Mouse (Mus musculus): ENCODE data around the gene Flywch1. TPM values are rescaled to one million over a fixed set of nuclear protein-coding genes. Genes with fewer than 3 reads are reported as not detected.

Flywch1 gene
- total and polyA plus RNA-seq, 3 experiments: 25.9 to 40.1 (median 39.4) TPM

DNA sequence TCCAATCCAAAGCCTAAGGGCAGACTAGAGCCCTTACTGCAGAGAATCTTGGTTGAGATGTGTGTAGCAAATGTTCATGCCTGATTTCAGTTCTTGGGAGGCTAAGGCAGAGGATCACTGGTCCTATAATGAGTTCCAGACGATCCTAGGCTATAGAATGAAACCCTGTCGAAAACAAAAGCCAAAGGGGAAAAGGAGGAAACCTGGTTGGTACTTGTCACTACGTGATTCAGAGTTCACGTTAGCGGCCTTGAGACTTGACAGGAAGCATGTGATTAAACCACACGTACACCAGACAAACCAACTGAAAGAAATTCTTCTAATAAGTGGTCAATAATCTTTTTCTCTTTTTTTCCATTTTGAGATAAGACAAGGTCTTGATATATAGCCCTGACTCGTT lies 25.9 kb upstream of the Flywch1 start:
- DNase-seq: no peak
- 54% methylated on average over 7 of the region's 7 CpGs for WGBS
- TF ChIP-seq EP300 (IDR thresholded peaks at IDR 0.05; ENCODE audit: insufficient read depth, low read depth, low read length) (no peak), POLR2A (IDR thresholded peaks at IDR 0.05; ENCODE audit: insufficient read depth, low read depth, low read length) (no peak), CTCF (IDR thresholded peaks at IDR 0.05) (no peak)
- no peaks in the 10 kb centered on the region for H3K36me3 ChIP-seq (ENCODE audit: control insufficient read depth, insufficient read depth, low read length)
- H3K4me1 ChIP-seq (ENCODE audit: control insufficient read depth, insufficient read depth, low read length): 0 out of 2 replicates have a peak, but pooled peaks cover 1% of the 10 kb centered on the region
- H3K27me3 ChIP-seq (ENCODE audit: control insufficient read depth, insufficient read depth, low read length): no peaks in the 10 kb centered on the region
- no peaks in the 10 kb centered on the region for H3K79me2 ChIP-seq (replicated peaks; ENCODE audit: control insufficient read depth, insufficient read depth, low read length)
- intact Hi-C loops (cut with DNase I): no loop called here
- H3K27ac ChIP-seq: no peak overlapping the region
- H3K4me3 ChIP-seq: no peak overlapping the region
- H3K9ac ChIP-seq (ENCODE audit: low read depth, low read length): no peak overlapping the region

DNA sequence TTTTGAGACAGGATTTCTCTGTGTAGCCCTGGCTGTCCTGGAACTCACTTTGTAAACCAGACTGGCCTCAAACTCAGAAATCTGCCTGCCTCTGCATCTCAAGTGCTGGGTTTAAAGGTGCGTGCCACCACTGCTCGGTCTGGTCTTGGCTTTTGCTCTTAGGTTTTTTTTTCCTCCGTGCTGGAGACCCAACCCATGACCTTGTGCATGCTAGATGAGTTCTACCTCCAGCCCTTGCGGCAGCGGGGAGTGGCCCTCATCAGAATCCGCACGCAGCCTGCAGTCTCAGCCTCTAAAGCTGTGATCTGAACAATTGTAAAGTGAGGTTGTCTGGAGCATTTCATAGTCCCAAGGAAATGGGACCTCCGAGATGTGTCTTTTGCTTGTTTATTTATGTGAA lies 23.9 kb upstream of the Flywch1 start:
- Histone ChIP-seq H3K4me3 (no peak overlapping the region), H3K9ac (ENCODE audit: low read depth, low read length) (no peak overlapping the region), H3K36me3 (ENCODE audit: control insufficient read depth, insufficient read depth, low read length) (no peaks in the 10 kb centered on the region), H3K4me1 (ENCODE audit: control insufficient read depth, insufficient read depth, low read length) (peaks cover 5% of the 10 kb centered on the region), H3K27ac (no peak overlapping the region), H3K27me3 (ENCODE audit: control insufficient read depth, insufficient read depth, low read length) (no peaks in the 10 kb centered on the region), H3K79me2 (replicated peaks; ENCODE audit: control insufficient read depth, insufficient read depth, low read length) (no peaks in the 10 kb centered on the region)
- 95% methylated on average over 8 of the region's 8 CpGs for WGBS
- TF ChIP-seq CTCF (IDR thresholded peaks at IDR 0.05): no peak
- TF ChIP-seq POLR2A (IDR thresholded peaks at IDR 0.05; ENCODE audit: insufficient read depth, low read depth, low read length): no peak
- TF ChIP-seq EP300 (IDR thresholded peaks at IDR 0.05; ENCODE audit: insufficient read depth, low read depth, low read length): no peak
- intact Hi-C loops (cut with DNase I): no loop called here
- no peak for DNase-seq

DNA sequence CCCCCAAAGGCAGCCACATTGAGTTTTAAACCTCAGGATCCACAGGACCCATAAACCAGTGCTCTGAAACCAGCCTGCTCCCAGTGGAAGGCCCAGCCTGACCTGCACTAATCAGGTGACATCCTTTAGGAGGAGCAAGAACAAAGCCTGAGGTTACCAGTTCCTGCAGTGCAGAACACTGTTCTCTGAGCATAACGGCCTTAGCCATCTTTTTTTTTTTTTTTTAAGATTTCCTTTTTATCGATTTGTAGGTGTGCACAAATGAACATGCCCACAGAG lies 19.6 kb upstream of the Flywch1 start:
- intact Hi-C loops (cut with DNase I): no loop called here
- H3K9ac ChIP-seq (ENCODE audit: low read depth, low read length): peak overlapping the region; percentile 83; the same call in 1 of the 2 replicates
- 34% methylated on average over 2 of the region's 2 CpGs for WGBS
- H3K27me3 ChIP-seq (ENCODE audit: control insufficient read depth, insufficient read depth, low read length): no peaks in the 10 kb centered on the region
- H3K79me2 ChIP-seq (replicated peaks; ENCODE audit: control insufficient read depth, insufficient read depth, low read length): no peaks in the 10 kb centered on the region
- TF ChIP-seq EP300 (IDR thresholded peaks at IDR 0.05; ENCODE audit: insufficient read depth, low read depth, low read length) (no peak), CTCF (IDR thresholded peaks at IDR 0.05) (no peak), POLR2A (IDR thresholded peaks at IDR 0.05; ENCODE audit: insufficient read depth, low read depth, low read length) (no peak)
- peaks cover 6% of the 10 kb centered on the region for H3K4me1 ChIP-seq (ENCODE audit: control insufficient read depth, insufficient read depth, low read length)
- H3K4me3 ChIP-seq: no peak overlapping the region; the same call in 1 of the 2 replicates
- H3K36me3 ChIP-seq (ENCODE audit: control insufficient read depth, insufficient read depth, low read length): no peaks in the 10 kb centered on the region
- DNase-seq: no peak
- H3K27ac ChIP-seq: no peak overlapping the region; the same call in 1 of the 2 replicates

DNA sequence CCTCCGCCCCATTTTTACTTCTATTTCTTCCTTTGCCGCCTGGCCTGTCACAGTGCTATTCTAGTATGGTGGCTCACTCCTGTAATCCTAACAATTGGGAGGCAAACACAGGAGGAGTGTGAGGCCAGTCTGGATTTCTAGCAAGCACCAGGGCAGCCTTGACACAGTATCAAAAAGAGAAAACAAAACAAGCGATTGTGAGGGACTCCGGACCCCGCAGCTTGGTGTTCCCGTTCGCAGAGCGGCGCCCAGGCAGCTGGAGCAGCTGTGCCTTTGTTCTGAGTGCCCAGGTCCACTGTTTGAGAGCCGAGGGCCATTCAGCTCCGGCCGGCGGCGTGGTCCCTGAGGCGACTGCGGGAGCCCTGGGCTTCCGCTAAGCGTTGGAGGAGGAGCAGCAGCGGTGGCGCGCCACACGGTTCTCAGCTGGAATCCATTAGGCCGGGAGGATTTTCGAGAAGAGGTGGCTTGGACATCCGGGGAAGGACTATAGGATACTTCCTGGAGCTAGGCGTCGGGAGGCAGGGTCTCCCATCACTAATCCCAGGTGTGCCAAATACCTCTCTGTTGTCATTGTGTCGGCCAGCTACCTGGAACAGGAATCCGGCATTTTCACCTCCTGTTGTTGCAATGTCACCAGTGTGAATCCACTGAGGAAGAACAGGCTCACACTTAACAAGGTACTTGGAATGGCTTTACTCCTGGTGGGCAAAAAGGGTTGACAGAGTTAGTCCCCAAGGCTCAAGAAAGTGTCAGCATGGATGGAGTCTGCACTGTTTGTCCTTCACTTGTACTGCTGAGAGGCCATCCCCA lies 19.1 kb upstream of the Flywch1 start, which contains the start of gene Srrm2:
Gene Srrm2 (plus strand): TSS at position 264 of the 810 bp plus-strand sequence.
- intact Hi-C loops (cut with DNase I): no loop called here
- peak; percentile 70 to 76 for DNase-seq
- TF ChIP-seq CTCF (IDR thresholded peaks at IDR 0.05): peak; percentile 18
- TF ChIP-seq POLR2A (IDR thresholded peaks at IDR 0.05; ENCODE audit: insufficient read depth, low read depth, low read length): peak; percentile 65
- TF ChIP-seq EP300 (IDR thresholded peaks at IDR 0.05; ENCODE audit: insufficient read depth, low read depth, low read length): no peak
- peak within 1 kb of the TSS; percentile 73 for H3K27ac ChIP-seq
- H3K79me2 ChIP-seq (replicated peaks; ENCODE audit: control insufficient read depth, insufficient read depth, low read length): no peaks in the 10 kb centered on the region
- H3K4me3 ChIP-seq: peak within 1 kb of the TSS; percentile 63
- no peaks in the 10 kb centered on the region for H3K27me3 ChIP-seq (ENCODE audit: control insufficient read depth, insufficient read depth, low read length)
- H3K36me3 ChIP-seq (ENCODE audit: control insufficient read depth, insufficient read depth, low read length): no peaks in the 10 kb centered on the region
- WGBS: 4% methylated on average over 29 of the region's 29 CpGs
- peaks cover 6% of the 10 kb centered on the region for H3K4me1 ChIP-seq (ENCODE audit: control insufficient read depth, insufficient read depth, low read length)
- H3K9ac ChIP-seq (ENCODE audit: low read depth, low read length): peak within 1 kb of the TSS; percentile 83

DNA sequence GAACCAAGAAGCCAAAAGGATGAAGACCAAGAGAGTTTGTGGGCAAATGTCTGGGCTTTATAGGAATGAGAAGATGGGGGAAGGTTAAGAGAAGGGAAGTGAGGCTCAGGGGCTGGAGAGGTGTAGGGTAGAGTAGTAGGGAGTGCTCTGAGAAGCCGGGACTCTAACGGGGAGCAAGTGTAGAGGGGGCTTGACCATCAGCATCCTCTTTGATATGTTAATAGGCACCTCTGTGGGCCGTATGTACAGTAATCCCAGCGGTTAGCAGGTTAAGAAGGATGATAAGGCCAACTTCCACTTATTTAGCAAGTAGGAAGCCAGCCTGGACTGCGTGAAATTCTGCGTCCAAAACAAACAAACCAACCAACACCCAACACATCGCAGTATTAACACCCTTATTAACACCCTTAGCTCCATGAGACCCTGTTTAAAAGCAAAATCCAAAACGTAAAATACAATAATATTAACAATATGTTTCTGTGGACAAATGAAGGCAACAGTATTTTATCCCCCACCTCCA lies 18.4 kb upstream of the Flywch1 start:
- Histone ChIP-seq H3K36me3 (ENCODE audit: control insufficient read depth, insufficient read depth, low read length) (no peaks in the 10 kb centered on the region), H3K79me2 (replicated peaks; ENCODE audit: control insufficient read depth, insufficient read depth, low read length) (no peaks in the 10 kb centered on the region), H3K27me3 (ENCODE audit: control insufficient read depth, insufficient read depth, low read length) (no peaks in the 10 kb centered on the region), H3K9ac (ENCODE audit: low read depth, low read length) (peak overlapping the region; percentile 83), H3K27ac (peak overlapping the region; percentile 73), H3K4me1 (ENCODE audit: control insufficient read depth, insufficient read depth, low read length) (peaks cover 6% of the 10 kb centered on the region), H3K4me3 (peak overlapping the region; percentile 63)
- no peak for DNase-seq
- 27% methylated on average over 8 of the region's 8 CpGs for WGBS
- intact Hi-C loops (cut with DNase I): loop anchor here (5.0 kb wide), 1 partner anchor 43 kb away; the partner anchor contains the start of gene Kremen2
- TF ChIP-seq CTCF (IDR thresholded peaks at IDR 0.05): no peak
- no peak for TF ChIP-seq POLR2A (IDR thresholded peaks at IDR 0.05; ENCODE audit: insufficient read depth, low read depth, low read length)
- no peak for TF ChIP-seq EP300 (IDR thresholded peaks at IDR 0.05; ENCODE audit: insufficient read depth, low read depth, low read length)

DNA sequence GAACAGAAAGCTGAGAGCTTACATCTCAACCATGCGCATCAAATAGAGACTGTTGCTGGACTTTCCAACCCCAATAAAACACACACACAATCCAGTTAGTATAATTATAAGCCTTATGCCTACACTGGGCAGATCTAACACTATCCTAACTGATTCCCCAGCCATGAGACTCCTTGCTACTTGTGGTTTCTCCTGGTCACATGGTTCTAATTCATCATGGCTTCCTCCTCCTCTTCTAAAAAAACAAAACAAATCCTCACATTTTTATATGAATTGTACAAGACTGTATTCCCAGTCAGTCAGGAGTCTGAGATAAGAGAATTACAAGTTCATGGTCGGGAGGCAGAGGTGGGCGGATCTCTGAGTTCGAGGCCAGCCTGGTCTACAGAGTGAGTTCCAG lies 17.6 kb upstream of the Flywch1 start:
- intact Hi-C loops (cut with DNase I): loop anchor here (5.0 kb wide), 1 partner anchor 42 kb away; the partner anchor contains the start of gene Kremen2
- DNase-seq: no peak
- TF ChIP-seq EP300 (IDR thresholded peaks at IDR 0.05; ENCODE audit: insufficient read depth, low read depth, low read length): no peak
- TF ChIP-seq POLR2A (IDR thresholded peaks at IDR 0.05; ENCODE audit: insufficient read depth, low read depth, low read length): no peak
- no peak for TF ChIP-seq CTCF (IDR thresholded peaks at IDR 0.05)
- H3K79me2 ChIP-seq (replicated peaks; ENCODE audit: control insufficient read depth, insufficient read depth, low read length): no peaks in the 10 kb centered on the region
- no peak overlapping the region for H3K9ac ChIP-seq (ENCODE audit: low read depth, low read length)
- H3K4me3 ChIP-seq: no peak overlapping the region
- WGBS: 94% methylated on average over 4 of the region's 4 CpGs
- H3K36me3 ChIP-seq (ENCODE audit: control insufficient read depth, insufficient read depth, low read length): no peaks in the 10 kb centered on the region
- H3K4me1 ChIP-seq (ENCODE audit: control insufficient read depth, insufficient read depth, low read length): peaks cover 6% of the 10 kb centered on the region
- H3K27me3 ChIP-seq (ENCODE audit: control insufficient read depth, insufficient read depth, low read length): no peaks in the 10 kb centered on the region
- H3K27ac ChIP-seq: no peak overlapping the region

All from heart, adult 2 months (tissue).